Mouse (Mus musculus): Measurements from ENCODE around the gene Sp6. TPM values are rescaled to one million over a fixed set of nuclear protein-coding genes. Genes with fewer than 3 reads are reported as not detected.
A peak's percentile ranks its signal among the peaks of the same experiment; 100 is the strongest.

Sp6 gene
- polyA plus RNA-seq, 1 experiment from 2014 or later: not detected

- H3K27me3 ChIP-seq (replicated peaks; ENCODE audit: control insufficient read depth, insufficient read depth, low read length): no peaks in the 10 kb centered on the region
- no peak overlapping the region for H3K9ac ChIP-seq (ENCODE audit: low read length)
- ATAC-seq (replicated peaks; ENCODE audit: low FRiP score, low TSS enrichment, low read depth): no peak
- H3K36me3 ChIP-seq (ENCODE audit: control insufficient read depth, insufficient read depth, low read length): 0 out of 2 replicates have a peak, but pooled peaks cover 4% of the 10 kb centered on the region
- H3K4me3 ChIP-seq (ENCODE audit: low read depth, low read length): no peak overlapping the region
- H3K4me1 ChIP-seq (replicated peaks; ENCODE audit: control insufficient read depth, insufficient read depth, low read length): 0 out of 2 replicates have a peak, but pooled peaks cover 5% of the 10 kb centered on the region
- 69% methylated on average over 5 of the region's 5 CpGs for WGBS
- H3K9me3 ChIP-seq (ENCODE audit: control insufficient read depth, low read length): no peaks in the 10 kb centered on the region
- DNase-seq (ENCODE audit: low spot score): no peak
- no peak overlapping the region for H3K4me2 ChIP-seq (ENCODE audit: low read length)
- no peak overlapping the region for H3K27ac ChIP-seq (ENCODE audit: low read depth)
These were observed 22.9 kb downstream of the Sp6 start for GRCm38 (mm10) chr11:97036141-97036540.

GRCm38 (mm10) chr11:97038881-97039280 lies 25.7 kb downstream of the Sp6 start:
- Histone ChIP-seq H3K4me1 (replicated peaks; ENCODE audit: control insufficient read depth, insufficient read depth, low read length) (peaks cover 14% of the 10 kb centered on the region), H3K36me3 (ENCODE audit: control insufficient read depth, insufficient read depth, low read length) (0 out of 2 replicates have a peak, but pooled peaks cover 5% of the 10 kb centered on the region), H3K4me3 (ENCODE audit: low read depth, low read length) (no peak overlapping the region), H3K9me3 (ENCODE audit: control insufficient read depth, low read length) (no peaks in the 10 kb centered on the region), H3K4me2 (ENCODE audit: low read length) (no peak overlapping the region), H3K27me3 (replicated peaks; ENCODE audit: control insufficient read depth, insufficient read depth, low read length) (no peaks in the 10 kb centered on the region), H3K27ac (ENCODE audit: low read depth) (no peak overlapping the region), H3K9ac (ENCODE audit: low read length) (no peak overlapping the region)
- WGBS: 53% methylated on average over 7 of the region's 7 CpGs
- no peak for DNase-seq (ENCODE audit: low spot score)
- ATAC-seq (replicated peaks; ENCODE audit: low FRiP score, low TSS enrichment, low read depth): no peak

GRCm38 (mm10) chr11:97040301-97041021 lies 27.3 kb downstream of the Sp6 start:
- Histone ChIP-seq H3K4me3 (ENCODE audit: low read depth, low read length) (peak overlapping the region; percentile 89), H3K4me1 (replicated peaks; ENCODE audit: control insufficient read depth, insufficient read depth, low read length) (peaks cover 14% of the 10 kb centered on the region), H3K9me3 (ENCODE audit: control insufficient read depth, low read length) (no peaks in the 10 kb centered on the region), H3K9ac (ENCODE audit: low read length) (0 out of 2 replicates have a peak overlapping the region, but pooled peaks have one; percentile 30), H3K36me3 (ENCODE audit: control insufficient read depth, insufficient read depth, low read length) (0 out of 2 replicates have a peak, but pooled peaks cover 9% of the 10 kb centered on the region), H3K4me2 (ENCODE audit: low read length) (peak overlapping the region; percentile 91), H3K27ac (ENCODE audit: low read depth) (no peak overlapping the region), H3K27me3 (replicated peaks; ENCODE audit: control insufficient read depth, insufficient read depth, low read length) (no peaks in the 10 kb centered on the region)
- whole genome bisulfite sequencing: 49% methylated on average over 12 of the region's 12 CpGs
- DNase-seq (ENCODE audit: low spot score) (no peak), ATAC-seq (replicated peaks; ENCODE audit: low FRiP score, low TSS enrichment, low read depth) (no peak)

- ATAC-seq (replicated peaks; ENCODE audit: low FRiP score, low TSS enrichment, low read depth): peak; percentile 90
- H3K9me3 ChIP-seq (ENCODE audit: control insufficient read depth, low read length): no peaks in the 10 kb centered on the region
- no peaks in the 10 kb centered on the region for H3K27me3 ChIP-seq (replicated peaks; ENCODE audit: control insufficient read depth, insufficient read depth, low read length)
- H3K4me3 ChIP-seq (ENCODE audit: low read depth, low read length): peak within 1 kb of the TSS; percentile 89
- no peak within 1 kb of the TSS for H3K27ac ChIP-seq (ENCODE audit: low read depth)
- peak; percentile 92 for DNase-seq (ENCODE audit: low spot score)
- 0 out of 2 replicates have a peak, but pooled peaks cover 9% of the 10 kb centered on the region for H3K36me3 ChIP-seq (ENCODE audit: control insufficient read depth, insufficient read depth, low read length)
- H3K4me1 ChIP-seq (replicated peaks; ENCODE audit: control insufficient read depth, insufficient read depth, low read length): peaks cover 14% of the 10 kb centered on the region
- H3K4me2 ChIP-seq (ENCODE audit: low read length): peak within 1 kb of the TSS; percentile 92
- H3K9ac ChIP-seq (ENCODE audit: low read length): peak within 1 kb of the TSS; percentile 84
- WGBS: under 1% methylated on average over 47 of the region's 48 CpGs
These were observed 28.1 kb downstream of the Sp6 start, which contains the start of the genes Lrrc46 and Mrpl10 for GRCm38 (mm10) chr11:97041022-97041899. Gene Lrrc46 (minus strand): TSS chr11:97041407. Gene Mrpl10 (plus strand): TSS chr11:97041560.

- Histone ChIP-seq H3K9me3 (ENCODE audit: control insufficient read depth, low read length) (no peaks in the 10 kb centered on the region), H3K36me3 (ENCODE audit: control insufficient read depth, insufficient read depth, low read length) (peaks cover 27% of the 10 kb centered on the region), H3K4me2 (ENCODE audit: low read length) (no peak overlapping the region), H3K9ac (ENCODE audit: low read length) (no peak overlapping the region), H3K4me3 (ENCODE audit: low read depth, low read length) (no peak overlapping the region), H3K4me1 (replicated peaks; ENCODE audit: control insufficient read depth, insufficient read depth, low read length) (peaks cover 14% of the 10 kb centered on the region), H3K27ac (ENCODE audit: low read depth) (no peak overlapping the region), H3K27me3 (replicated peaks; ENCODE audit: control insufficient read depth, insufficient read depth, low read length) (no peaks in the 10 kb centered on the region)
- ATAC-seq (replicated peaks; ENCODE audit: low FRiP score, low TSS enrichment, low read depth) (no peak), DNase-seq (ENCODE audit: low spot score) (no peak)
- WGBS: 98% methylated on average over 8 of the region's 8 CpGs
These were observed 31.7 kb downstream of the Sp6 start for GRCm38 (mm10) chr11:97044902-97045301.

GRCm38 (mm10) chr11:97045861-97046260 lies 32.7 kb downstream of the Sp6 start:
- no peak for DNase-seq (ENCODE audit: low spot score)
- Histone ChIP-seq H3K9ac (ENCODE audit: low read length) (no peak overlapping the region), H3K27me3 (replicated peaks; ENCODE audit: control insufficient read depth, insufficient read depth, low read length) (no peaks in the 10 kb centered on the region), H3K9me3 (ENCODE audit: control insufficient read depth, low read length) (no peaks in the 10 kb centered on the region), H3K4me2 (ENCODE audit: low read length) (no peak overlapping the region), H3K4me3 (ENCODE audit: low read depth, low read length) (no peak overlapping the region), H3K27ac (ENCODE audit: low read depth) (no peak overlapping the region), H3K36me3 (ENCODE audit: control insufficient read depth, insufficient read depth, low read length) (peaks cover 27% of the 10 kb centered on the region), H3K4me1 (replicated peaks; ENCODE audit: control insufficient read depth, insufficient read depth, low read length) (peaks cover 16% of the 10 kb centered on the region)
- ATAC-seq (replicated peaks; ENCODE audit: low FRiP score, low TSS enrichment, low read depth): no peak
- 79% methylated on average over 7 of the region's 7 CpGs for WGBS

- WGBS: 81% methylated on average over 8 of the region's 8 CpGs
- Histone ChIP-seq H3K9me3 (ENCODE audit: control insufficient read depth, low read length) (no peaks in the 10 kb centered on the region), H3K9ac (ENCODE audit: low read length) (no peak overlapping the region), H3K4me1 (replicated peaks; ENCODE audit: control insufficient read depth, insufficient read depth, low read length) (peaks cover 16% of the 10 kb centered on the region), H3K4me3 (ENCODE audit: low read depth, low read length) (no peak overlapping the region), H3K36me3 (ENCODE audit: control insufficient read depth, insufficient read depth, low read length) (peaks cover 27% of the 10 kb centered on the region), H3K27me3 (replicated peaks; ENCODE audit: control insufficient read depth, insufficient read depth, low read length) (no peaks in the 10 kb centered on the region), H3K27ac (ENCODE audit: low read depth) (no peak overlapping the region), H3K4me2 (ENCODE audit: low read length) (no peak overlapping the region)
- ATAC-seq (replicated peaks; ENCODE audit: low FRiP score, low TSS enrichment, low read depth): no peak
- DNase-seq (ENCODE audit: low spot score): no peak
These were observed 35.0 kb downstream of the Sp6 start for GRCm38 (mm10) chr11:97048090-97048650.

- H3K9ac ChIP-seq (ENCODE audit: low read length): no peak overlapping the region
- no peaks in the 10 kb centered on the region for H3K27me3 ChIP-seq (replicated peaks; ENCODE audit: control insufficient read depth, insufficient read depth, low read length)
- ATAC-seq (replicated peaks; ENCODE audit: low FRiP score, low TSS enrichment, low read depth) (no peak), DNase-seq (ENCODE audit: low spot score) (no peak)
- H3K4me3 ChIP-seq (ENCODE audit: low read depth, low read length): no peak overlapping the region
- H3K9me3 ChIP-seq (ENCODE audit: control insufficient read depth, low read length): no peaks in the 10 kb centered on the region
- H3K36me3 ChIP-seq (ENCODE audit: control insufficient read depth, insufficient read depth, low read length): peaks cover 32% of the 10 kb centered on the region
- peaks cover 16% of the 10 kb centered on the region for H3K4me1 ChIP-seq (replicated peaks; ENCODE audit: control insufficient read depth, insufficient read depth, low read length)
- 0 out of 2 replicates have a peak overlapping the region, but pooled peaks have one; percentile 24 for H3K27ac ChIP-seq (ENCODE audit: low read depth)
- H3K4me2 ChIP-seq (ENCODE audit: low read length): no peak overlapping the region
- 71% methylated on average over 6 of the region's 6 CpGs for WGBS
These were observed 36.4 kb downstream of the Sp6 start for GRCm38 (mm10) chr11:97049492-97050085.
